Mouse (Mus musculus) layer of hippocampus, postnatal 14 days (tissue): ENCODE data around the gene Gm17334. TPM values are rescaled to one million over a fixed set of nuclear protein-coding genes. Genes with fewer than 3 reads are reported as not detected.

Experiments used
- DNase-seq, 2 experiments: peaks; one replicate each; pipeline ENCODE4 v3.0.0; 2021 to 2022; ENCODE audit warnings: low spot score in 2 of 2, mixed read lengths in 1 of 2
- long read RNA-seq, 2 experiments: library from polyadenylated mRNA; stranded (forward); transcript quantifications; one replicate each; pipeline ENCODE4 v2.0.0; 2021
- total RNA-seq, 2 experiments: library from RNA; stranded (reverse); gene quantifications; 2 replicates each; pipeline ENCODE4 v1.2.3; 2021

The Gm17334 gene
- total RNA-seq, result under 1 TPM in 1 of 2 experiments, not detected in 1; 0.62 TPM
- long read RNA-seq, experiment 1, result 0 reads
- long read RNA-seq, experiment 2, partial matches to known transcripts, result 0 of 1 reads
- long read RNA-seq, experiment 2, other reads (novel, unspliced or antisense), result 0 of 1 reads

DNA sequence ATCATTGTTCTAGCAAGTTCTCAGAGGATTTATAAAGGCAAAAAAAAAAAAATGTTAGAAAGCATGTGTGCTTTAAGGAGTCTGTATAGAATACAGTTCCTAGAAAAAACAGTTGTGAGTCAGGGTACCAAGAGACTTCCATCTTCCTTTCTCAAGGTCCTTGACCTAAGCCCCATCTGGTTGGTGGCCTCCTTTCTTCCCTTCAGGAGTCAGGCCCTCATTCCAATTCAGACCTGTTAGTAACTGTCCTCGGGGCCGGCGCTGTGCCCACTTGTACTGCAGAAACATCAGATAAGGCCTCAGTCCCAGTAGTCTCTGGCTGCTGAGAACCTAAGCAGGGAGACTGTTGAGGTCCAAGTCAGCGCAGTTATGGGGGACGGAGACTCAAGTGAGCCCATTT is at the start of gene Gm17334:
Gm17334 (minus strand) TSS at position 101 of the 400 bp plus-strand sequence.
- DNase-seq, result no peak

DNA sequence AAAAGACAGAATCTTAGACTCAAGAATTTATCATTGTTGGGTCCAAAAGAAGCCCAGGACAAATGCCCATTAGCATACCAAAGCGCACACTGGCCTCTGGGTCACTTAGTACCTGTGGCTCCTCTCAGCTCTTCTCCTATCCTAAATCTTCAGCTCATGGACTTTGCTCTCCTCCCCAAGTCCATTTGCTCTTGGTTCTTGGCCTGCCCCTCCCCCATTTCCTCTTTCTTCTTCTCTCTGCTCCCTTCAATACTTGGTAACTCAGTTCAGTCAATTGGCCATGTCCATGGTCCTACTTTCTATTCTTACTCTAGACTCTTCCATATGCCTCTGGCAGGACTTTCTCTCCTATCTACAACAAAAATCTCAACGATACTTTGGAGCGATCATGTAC is 49.0 kb upstream of the Gm17334 start:
- no peak for DNase-seq

DNA sequence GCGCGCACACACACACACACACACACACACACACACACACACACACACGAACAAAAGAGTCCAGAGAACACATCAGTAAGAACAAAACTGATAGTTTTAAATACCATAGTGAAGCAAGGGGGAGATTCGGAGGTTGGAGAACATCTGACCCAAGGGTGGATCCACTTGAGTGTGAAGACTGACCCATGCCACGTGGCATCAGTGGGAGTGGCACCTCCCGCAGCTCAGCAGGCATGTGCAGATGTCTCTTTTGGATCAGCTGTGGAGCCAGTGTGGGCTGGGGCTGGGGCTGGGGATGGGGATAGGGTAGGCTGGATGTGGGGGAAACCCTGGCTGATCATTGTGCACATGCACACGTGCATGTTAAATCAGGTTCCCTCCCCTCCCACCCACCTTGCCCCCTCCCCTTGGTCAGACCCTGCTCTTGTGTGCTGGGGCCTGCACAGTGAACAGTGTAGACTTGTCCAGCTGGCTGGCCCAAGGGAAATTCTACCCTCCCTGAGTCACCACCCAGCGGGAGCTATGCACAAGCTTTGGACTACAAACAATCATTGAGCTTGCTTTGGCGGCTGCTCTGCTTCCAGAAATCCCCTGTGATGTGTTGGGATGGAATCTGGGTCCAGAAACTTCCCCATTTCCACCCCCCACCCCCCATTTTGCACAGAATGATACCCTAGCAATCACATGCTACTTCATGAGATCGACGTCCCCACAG is 48.4 kb upstream of the Gm17334 start:
- DNase-seq, result no peak

DNA sequence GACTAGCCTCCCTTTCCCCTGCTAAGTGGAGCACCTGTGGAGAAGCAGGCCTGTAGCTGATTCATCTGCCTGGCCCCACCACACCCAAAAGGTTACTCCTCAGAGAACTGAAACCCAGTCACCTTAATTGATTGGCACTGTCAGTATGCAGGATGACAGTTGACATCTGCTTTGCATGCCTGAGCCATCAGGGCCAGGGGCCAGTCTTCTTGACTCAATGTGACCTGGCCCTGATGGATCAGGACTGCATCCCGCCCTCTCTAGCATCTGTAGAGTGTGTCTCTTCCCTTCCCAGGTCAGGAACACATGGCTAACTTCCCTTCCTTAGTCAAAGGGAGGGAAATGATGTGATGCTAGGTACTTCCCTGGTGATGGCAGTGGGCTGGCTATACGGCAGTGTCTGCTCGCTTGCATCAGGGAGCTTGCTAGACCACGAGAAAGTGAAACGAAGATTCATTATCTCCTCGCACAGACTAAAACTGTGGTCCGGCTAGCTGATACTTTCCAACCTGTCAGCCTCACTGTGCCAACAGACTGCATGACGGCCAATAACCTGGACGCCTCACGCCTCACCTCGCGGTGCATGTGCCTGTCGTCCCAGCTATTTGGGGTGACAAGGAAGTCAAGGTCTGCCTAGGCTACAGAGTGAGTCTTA is 47.7 kb upstream of the Gm17334 start:
- DNase-seq, result no peak

DNA sequence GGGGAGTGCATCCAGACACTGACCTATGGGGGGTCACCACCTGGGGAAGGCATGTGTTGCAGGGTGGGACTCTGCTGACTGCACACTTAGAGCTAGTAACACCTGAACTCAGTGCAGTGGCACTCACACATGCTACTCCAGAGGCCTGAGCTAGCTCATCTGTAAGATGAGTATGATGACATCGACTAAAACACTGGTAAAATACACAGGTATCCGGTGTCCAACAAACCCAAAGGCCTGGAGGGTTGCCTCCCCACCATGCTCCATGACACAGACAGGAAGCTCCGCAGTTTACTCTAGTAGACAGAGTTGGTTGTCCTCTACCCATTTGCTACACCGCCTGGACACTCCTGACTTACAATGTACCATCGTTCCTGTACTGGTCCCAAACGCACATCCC is 46.5 kb upstream of the Gm17334 start:
- DNase-seq, result no peak

DNA sequence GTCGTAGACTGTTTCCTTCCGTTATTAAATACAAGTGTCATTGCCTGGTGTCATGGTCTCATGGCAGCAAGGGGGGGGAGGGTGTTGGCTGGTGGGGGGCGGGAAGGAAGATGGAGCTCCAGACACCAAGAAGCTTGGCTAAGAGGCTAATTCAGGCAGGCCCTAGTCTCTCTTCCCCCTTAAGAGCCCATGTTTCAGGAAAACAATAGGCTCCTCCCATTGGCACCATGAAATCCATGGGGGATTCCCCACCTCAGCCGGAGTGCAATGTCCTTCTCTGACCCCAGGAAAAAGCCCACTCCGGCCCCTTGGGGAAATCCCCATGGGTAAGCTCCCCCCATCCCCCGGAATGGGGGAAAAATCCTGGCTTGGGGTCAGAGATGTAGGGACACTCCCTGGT is 45.8 kb upstream of the Gm17334 start:
- DNase-seq, result no peak

DNA sequence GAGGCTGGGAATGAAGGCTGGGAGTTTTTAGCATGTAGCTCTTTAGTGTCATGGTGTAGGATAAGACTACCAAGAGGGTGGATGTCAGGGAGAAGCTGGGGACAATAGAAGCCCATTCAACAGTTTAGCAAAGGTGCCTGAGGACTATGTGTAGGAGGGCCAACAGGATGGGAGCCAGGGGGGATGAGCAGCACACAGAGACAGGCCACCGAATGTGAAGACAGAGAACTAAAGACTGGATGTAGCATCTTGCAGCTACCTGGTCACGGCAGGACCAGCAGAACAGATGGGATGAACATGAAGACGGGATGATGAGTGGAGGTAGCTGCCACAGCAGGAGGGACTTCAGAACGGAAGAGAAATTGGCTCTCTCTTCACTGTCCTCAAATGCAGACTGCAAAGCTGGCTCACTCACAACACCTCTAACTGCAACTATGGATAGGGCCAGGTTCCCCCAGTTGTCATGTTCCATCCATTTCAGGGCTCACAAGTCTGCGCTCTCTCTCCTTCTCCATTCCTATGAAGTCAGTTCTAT is 43.9 kb upstream of the Gm17334 start:
- DNase-seq, result no peak

DNA sequence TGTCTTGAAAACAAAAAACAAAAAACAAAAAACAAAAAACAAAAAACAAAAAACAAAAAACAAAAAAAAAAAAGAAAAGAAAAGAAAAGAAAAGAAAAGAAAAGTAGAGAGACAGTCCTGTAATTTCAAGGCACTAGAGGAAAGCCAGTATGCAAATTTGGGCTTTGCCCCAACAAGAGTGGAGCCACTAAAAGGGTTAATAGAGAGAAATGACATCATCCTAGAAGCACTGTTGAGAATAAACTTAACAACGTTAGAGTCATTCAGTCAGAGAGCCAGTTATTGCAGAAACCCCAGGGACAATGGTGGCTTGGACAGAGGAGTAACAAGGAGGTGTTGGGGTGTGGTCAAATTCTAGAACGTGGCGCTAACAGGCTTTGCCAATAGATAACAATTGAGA is 41.8 kb upstream of the Gm17334 start:
- no peak for DNase-seq

DNA sequence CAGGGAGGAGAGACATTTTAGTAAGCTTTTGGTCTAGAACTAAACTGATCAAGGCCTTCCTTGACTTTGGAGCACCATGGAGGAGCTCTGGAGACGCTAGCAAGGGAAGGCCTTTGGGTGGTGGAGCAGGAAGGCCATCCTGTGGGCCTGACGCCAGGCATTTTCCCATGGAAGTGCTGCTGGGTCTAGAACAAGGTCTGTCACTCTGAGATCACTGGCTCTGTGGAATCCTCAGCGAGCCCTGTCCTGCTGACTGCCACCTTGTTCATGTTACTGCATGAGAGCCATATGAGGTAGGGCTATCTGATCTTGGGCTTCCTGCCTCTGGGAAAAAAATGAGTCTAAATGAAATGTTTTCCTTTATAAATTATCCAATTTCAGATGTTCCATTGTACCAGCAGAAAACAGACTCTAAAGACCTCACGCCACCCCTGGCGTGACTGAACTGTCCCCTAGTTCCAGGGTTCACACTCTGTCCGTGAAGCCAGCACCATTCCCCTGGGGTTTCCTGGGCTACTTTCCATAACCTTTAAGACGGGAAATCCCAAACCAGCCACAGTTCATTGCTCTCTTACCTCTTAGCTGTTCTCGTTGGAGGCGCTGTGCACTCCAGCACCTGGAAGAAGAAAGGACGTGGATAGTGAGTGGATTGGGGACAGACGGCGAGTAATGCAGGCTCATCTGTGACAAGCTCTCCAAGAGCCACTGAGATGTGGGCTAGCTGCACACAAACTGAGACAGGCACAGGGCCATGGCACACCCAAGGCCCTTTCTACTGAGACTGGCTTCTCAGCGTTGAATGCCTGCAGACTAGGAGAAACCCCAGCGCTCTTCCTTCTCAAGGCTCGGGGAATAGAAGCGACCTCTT is 40.2 kb upstream of the Gm17334 start:
- no peak for DNase-seq

DNA sequence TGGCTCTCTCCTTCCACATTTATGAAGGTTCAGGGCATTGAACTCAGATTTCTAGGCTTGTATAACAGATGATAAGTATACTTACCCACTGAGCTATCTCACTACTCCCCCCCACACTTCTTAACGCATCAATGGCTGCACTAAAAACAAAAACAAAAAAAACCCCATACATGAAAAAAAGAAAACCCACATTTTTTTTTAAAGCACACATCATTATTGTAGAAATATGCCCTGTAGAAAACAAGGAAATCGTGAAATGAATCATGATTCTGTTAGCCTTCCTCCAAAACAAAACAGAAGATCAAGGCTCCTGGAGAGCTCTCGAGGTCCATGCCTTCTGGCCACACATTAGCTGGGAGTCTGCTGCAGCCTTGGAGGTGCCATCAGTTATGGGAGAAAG is 38.3 kb upstream of the Gm17334 start:
- no peak for DNase-seq

DNA sequence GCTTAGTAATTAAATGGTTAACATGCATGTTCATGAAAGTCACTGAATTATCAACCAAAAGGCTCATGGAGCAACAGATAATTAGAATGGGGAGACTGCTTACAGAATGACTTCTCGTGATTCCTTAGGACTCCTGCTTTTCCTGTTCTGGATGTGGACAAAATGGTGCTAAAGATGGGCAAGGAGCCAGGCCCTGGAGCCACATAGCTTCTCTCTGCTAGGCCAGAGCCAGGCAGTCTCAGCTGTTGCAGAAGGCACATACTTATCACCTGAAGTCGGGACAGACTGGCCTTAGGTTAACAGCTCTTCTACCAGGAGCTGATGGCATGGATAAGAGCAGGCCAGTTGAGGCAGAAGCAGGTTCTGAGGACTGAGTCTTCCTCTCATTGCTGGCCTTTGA is 37.8 kb upstream of the Gm17334 start:
- DNase-seq, result no peak

DNA sequence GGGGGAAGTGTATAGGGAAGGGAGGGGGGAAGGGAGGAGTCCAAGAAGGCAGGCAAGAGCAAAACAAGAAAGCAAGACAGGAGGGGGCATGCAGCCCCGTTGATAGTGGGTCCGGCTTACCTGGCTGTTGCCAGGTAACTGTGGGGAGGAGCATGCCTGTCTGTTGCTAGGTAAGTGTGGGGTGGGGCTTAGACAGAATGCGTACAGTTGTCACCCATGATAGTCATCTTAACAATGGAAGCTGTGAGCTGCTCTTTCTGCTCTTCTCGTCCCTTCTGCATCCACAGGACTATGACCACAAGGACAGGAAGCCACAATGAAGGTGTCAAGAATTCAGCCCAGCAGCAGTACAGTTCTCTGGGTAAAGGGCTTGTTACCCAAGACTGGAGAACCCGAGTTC is 37.2 kb upstream of the Gm17334 start:
- DNase-seq, result no peak

DNA sequence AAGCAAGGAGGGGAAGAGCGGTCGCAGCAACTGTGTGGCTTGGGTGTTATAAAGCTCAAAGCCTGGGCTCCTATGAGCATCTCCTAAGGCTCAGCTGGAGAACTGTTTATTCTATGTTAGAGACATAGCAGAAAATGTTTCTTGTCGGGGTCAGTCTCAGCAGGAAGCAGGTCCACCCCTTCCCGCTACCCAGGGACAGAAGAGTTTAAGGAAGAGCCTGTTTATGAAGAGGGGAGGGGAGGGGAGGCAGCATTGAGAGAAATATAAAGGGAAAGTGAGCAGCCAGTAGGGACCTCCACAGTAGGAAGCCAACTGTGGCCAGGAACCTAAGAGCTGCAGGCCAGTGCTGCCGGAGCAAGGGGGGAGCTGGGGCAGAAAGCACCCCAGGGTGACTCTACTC is 36.4 kb upstream of the Gm17334 start:
- no peak for DNase-seq

DNA sequence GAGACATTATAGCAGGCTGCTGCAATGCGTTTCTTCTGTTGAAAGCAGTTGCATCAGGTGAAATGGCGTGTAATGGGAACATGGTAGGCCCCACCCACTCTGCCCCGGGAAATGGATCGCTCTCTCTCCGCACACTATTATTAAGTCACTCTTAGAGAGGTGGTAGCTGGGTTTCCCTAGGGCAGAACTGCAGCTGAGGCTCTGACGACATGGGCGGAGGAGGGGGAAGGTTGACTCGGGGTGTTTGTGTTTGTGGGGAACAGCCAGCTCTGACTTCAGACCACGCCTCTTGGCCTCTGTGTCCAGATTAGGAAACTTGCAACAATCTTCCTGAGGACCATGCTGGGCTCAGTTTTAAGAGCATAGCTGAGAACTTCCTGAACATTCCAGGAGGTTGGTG is 32.8 kb upstream of the Gm17334 start:
- DNase-seq, result no peak

DNA sequence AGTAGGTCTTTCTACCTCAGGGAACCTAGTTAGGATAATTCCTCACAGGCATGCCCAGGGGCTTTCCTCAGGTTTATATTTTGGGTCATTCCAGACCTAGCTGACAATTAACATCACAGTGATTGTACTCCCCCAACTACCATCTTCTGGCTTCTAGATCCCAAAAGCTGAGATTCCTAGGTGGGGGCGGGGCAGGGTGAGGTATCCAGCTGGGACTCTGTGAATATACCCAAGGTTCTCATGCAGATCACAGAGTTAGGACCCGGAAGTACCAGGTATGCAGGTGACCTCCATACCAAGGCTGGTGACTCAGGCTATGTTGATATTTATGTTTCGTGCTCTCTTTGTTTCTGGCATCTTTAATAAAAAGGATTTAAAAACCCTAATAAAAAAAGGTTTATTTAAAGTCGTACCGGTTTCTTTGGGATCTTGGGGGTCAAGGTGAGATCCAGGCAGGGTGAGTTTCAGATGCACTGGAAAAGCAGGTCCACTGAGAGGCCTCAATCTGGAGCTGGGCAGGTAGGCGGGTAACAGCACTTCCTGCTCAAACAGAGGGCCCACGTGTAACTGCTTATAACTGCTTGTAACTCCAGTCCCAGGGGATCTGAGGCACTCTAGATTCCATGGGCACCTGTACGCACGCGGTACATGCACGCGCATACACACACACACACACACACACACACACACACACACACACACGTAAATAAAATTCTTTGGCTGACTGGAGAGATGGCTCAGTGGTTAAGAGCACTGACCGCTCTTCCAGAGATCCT is 31.8 kb upstream of the Gm17334 start:
- DNase-seq, result no peak

DNA sequence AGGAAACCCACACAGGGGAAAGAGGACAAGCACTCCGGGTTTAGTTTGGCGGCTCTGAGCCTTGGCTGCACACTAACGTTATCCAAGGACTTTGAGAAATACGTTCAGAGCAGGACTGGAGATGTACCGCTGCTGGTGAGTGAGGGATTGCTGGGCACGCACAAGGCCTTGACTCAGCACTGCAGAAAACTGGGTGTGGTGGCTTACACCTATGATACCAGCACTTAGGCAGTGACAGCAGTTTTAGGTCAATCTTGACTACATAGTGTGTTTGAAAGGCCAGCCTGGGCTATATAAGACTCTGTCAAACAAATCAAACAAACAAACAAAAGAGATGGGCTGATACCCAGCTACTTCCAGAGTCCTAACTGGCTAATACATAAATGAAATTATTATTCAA is 30.5 kb upstream of the Gm17334 start:
- DNase-seq, result no peak

DNA sequence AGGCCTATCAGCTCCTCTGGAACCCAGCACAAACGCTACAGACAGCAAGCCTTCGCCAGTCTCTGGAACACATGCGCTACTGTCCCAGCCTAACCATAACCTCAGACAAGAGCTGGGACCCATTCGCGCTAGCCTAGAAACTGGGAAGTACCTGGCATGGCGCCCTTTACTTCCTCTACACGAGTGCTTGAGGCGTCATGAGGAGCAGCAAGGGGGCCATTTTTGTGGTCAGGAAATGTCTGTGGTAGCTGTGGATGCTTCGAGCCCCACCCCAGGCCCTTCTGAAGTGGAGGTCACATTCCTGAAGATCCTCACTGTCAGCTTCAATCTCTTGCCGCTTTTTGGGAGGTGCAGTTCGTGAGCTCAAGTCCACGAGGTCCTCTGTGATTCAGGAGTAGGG is 30.1 kb upstream of the Gm17334 start:
- no peak for DNase-seq

DNA sequence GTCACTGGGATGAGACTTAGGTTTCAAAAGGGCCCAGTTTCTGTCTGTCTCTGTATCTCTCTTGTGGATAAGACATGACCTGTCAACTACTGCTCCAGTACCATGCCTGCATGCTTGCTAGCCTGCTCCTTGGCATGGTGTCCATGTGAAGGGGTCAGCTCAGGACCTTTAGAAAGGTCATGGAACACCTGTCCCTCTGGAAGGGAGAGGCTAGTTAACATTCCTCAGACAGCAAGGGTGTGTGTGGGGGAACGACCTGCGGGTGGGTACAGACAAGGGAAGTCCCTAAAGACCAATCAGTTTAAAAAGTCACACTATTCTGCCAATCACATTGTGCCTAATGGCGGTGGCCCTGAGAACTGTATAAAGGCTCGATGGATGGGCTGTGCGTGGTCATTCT is 28.0 kb upstream of the Gm17334 start:
- DNase-seq, result no peak

DNA sequence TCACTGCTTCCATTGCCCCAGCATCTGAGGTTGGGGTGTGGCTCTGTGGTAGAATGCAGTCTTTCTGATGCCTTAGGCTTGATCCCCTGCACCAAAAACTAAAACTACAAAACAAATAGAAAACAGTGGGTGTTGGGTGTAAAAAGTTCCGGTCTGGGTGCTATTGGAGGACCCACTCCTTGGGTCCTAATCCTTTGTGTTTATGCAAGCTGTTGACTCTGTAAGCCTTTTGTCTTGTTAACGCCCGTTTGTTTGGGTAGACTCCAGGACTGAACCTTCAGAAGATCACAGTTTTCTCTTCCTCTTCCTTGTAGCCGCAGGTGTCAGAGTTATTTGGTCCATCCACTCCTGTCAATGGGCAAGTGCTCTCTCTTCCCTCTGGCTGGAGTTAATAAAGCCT is 27.0 kb upstream of the Gm17334 start:
- no peak for DNase-seq

DNA sequence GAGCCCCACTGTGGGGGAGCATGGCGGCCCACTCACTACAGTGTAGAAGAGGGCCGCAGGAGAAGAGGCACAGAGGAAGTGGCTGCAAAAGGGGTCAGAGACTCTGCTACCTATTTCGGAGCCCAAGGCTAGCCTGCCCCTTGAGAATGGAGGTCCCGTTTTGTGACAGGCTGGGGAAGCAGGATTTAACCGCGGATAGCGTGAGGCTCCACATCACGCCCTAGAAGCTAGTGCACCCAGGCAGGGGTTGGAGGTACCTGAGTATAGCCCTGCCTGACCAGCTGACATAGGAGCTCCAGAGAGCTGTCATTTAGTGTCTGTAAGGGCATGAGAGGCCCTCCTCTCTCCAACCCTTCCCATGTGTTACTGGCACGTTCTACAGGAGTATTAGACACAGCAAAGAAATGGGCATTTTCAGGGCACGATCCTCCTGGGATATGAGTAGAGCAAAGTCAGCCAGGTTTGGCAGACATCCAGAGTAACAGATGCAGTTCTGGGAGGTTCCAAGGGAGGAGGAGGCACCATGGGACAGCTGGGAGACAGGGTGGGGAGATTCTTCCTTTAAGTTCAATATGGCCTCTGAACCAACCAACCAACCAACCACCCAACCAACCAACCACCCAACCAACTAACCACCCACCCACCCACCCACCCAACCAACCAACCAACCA is 25.2 kb upstream of the Gm17334 start:
- DNase-seq, result no peak
